Mouse (Mus musculus) right cerebral cortex, adult 18-20 months (tissue): ENCODE measurements at regions not wholly inside any gene's neighbourhood (a gene's known extent, or its start where the extent isn't known, plus 50 kb on each side); places are given as distances from the start of the nearest gene placed in this dataset.
"Not testable (repeated sequence)": the region's sequence is repeated elsewhere in the genome, so short reads cannot be mapped to it uniquely, and the experiment has no call there.

Experiments
- DNase-seq: peaks from one replicate; pipeline ENCODE4 v3.0.0; 2022; ENCODE audit warnings: mixed read lengths

- DNase-seq, result not testable (repeated sequence)
These were observed 161.7 kb downstream of the Vegfc start for GRCm38 (mm10) chr8:54239106-54239505.

DNA sequence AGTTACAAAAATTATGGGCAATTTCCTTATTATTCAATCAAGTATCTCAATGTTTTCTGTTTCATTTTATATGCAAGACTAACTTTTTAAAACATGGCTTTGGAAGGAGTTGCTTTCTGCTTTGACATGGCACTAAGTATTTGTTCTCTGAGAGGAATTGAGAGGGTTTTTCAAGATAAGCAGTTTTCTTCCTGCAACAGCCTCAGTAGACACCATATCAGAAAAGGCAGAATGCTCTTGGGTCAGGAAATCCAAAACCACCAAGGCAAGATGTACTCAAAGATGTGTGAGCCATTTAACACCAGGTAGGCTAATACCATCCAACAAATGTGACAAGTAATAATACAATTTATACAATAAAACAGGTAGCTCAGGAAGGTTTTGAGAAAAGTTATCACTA, 178.0 kb downstream of the Vegfc start:
- DNase-seq, result no peak

DNA sequence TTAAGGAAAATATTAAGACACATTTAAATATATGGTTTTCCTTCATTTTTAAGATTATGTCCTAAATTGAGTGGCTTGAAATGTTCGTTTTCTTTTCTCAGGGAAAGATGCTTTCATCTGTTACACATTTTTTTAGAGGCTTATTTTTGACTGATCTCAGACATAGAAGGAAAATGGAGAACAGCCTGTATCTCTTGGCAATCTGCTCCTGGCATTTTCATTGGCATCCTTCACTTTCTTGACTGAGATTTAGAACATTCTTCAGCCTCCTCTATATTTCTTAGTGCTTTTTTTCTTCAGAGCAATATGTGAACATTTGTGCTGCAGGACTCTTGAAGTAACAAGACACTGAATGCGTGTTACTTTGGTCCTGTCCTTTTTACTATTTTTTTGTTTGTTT, 192.7 kb downstream of the Vegfc start:
- peak; percentile 13 for DNase-seq

GRCm38 (mm10) chr8:54273080-54273479, 195.7 kb downstream of the Vegfc start:
- no peak for DNase-seq

DNA sequence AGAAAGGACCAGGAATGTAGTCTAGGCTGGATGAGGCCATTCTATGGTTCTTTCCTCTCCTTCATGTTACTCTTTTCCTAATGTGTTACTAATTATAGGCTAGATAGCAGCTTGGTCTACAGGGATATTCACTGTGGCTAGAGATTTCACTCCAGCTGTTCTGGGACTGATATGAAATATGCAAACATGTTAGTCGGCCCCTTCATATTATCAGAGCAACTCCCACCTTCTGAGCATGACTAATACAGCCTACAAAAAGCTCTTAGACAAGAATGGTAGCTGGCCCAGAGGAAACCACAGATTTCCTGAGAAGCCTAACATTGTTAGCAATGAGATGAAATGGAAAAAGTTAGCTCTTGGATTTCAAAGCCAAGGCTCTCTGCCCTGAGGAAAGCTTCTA, 198.1 kb downstream of the Vegfc start:
- DNase-seq, result no peak
